Mouse (Mus musculus): ENCODE results near the gene Mob2.

DNA sequence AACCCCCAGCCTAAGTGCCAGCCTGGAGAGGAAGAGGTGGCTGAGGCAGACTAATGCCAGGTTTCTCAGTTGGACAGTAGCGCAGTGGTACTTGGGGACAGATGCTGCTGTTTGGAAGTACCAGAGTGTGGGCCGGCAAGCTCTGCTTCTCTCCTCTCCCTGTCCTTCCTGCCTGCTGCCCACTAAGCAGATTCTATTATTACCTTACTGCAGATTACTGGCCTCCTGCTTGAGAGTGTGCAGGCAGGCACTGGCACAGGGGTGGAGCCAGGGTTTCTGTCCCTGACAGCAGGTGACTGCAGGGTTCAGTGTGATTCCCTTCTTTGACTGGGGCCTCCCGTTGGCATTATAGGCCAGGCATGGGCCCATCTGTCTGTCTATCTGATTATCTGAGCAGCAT is 99.4 kb downstream of the Mob2 start:
- TF ChIP-seq CTCF (IDR thresholded peaks at IDR 0.05; ENCODE audit: low read depth) (no peak), EP300 (optimal IDR thresholded peaks at IDR 0.05) (no peak)
